Mouse (Mus musculus) kidney, postnatal 36 days (tissue): ENCODE measurements at regions not wholly inside any gene's neighbourhood (a gene's known extent, or its start where the extent isn't known, plus 50 kb on each side); places are given as distances from the start of the nearest gene placed in this dataset.
"Not testable (repeated sequence)": the region's sequence is repeated elsewhere in the genome, so short reads cannot be mapped to it uniquely, and the experiment has no call there.

Experiments
- DNase-seq, 2 experiments: peaks; one replicate each; pipeline ENCODE4 v3.0.0; 2021 to 2022; ENCODE audit warnings: mixed read lengths in 2 of 2

GRCm38 (mm10) chr13:101955806-101956418 lies 187.9 kb upstream of the Pik3r1 start:
- no peak for DNase-seq

- DNase-seq, result peak; percentile 51 to 66
Observed at GRCm38 (mm10) chr13:101957782-101958181, 189.8 kb upstream of the Pik3r1 start.

GRCm38 (mm10) chr13:101965537-101965936 lies 197.5 kb upstream of the Pik3r1 start:
- DNase-seq, result no peak

- DNase-seq, result no peak
Observed at GRCm38 (mm10) chr13:101966799-101967397, 198.9 kb upstream of the Pik3r1 start.

- no peak for DNase-seq
Observed at GRCm38 (mm10) chr13:101967466-101967865, 199.4 kb upstream of the Pik3r1 start.

- no peak for DNase-seq
Observed at GRCm38 (mm10) chr13:101976766-101977165, 208.7 kb upstream of the Pik3r1 start.

GRCm38 (mm10) chr13:101980171-101980835 lies 212.3 kb upstream of the Pik3r1 start:
- DNase-seq, result peak; percentile 14 to 32

GRCm38 (mm10) chr13:101988637-101989413 lies 220.8 kb upstream of the Pik3r1 start:
- no peak for DNase-seq

GRCm38 (mm10) chr13:101991729-101992128 lies 223.7 kb upstream of the Pik3r1 start:
- DNase-seq, result no peak

GRCm38 (mm10) chr13:101994779-101995178 lies 226.8 kb upstream of the Pik3r1 start:
- DNase-seq, result peak; percentile 18 to 50

GRCm38 (mm10) chr13:101995529-101995928 lies 227.5 kb upstream of the Pik3r1 start:
- no peak for DNase-seq

- DNase-seq, result no peak
Observed at GRCm38 (mm10) chr13:101996144-101996543, 228.1 kb upstream of the Pik3r1 start.

- DNase-seq, result no peak
Observed at GRCm38 (mm10) chr13:101997415-101997814, 229.4 kb upstream of the Pik3r1 start.

- DNase-seq, result no peak
Observed at GRCm38 (mm10) chr13:102006565-102006964, 238.5 kb upstream of the Pik3r1 start.

- DNase-seq, result peak in 1 of 2 experiments; percentile 16
Observed at GRCm38 (mm10) chr13:102011965-102012364, 243.9 kb upstream of the Pik3r1 start.

GRCm38 (mm10) chr13:102014514-102014913 lies 246.5 kb upstream of the Pik3r1 start:
- DNase-seq, result no peak

GRCm38 (mm10) chr13:102014958-102015357 lies 246.9 kb upstream of the Pik3r1 start:
- DNase-seq, result peak in 1 of 2 experiments; percentile 5

GRCm38 (mm10) chr13:102016518-102016917 lies 248.5 kb upstream of the Pik3r1 start:
- DNase-seq, result no peak

GRCm38 (mm10) chr13:102022273-102022672 lies 254.3 kb upstream of the Pik3r1 start:
- DNase-seq, result no peak

- DNase-seq, result no peak
Observed at GRCm38 (mm10) chr13:102022757-102023156, 254.7 kb upstream of the Pik3r1 start.

GRCm38 (mm10) chr13:102023624-102024023 lies 255.6 kb upstream of the Pik3r1 start:
- peak; percentile 39 to 67 for DNase-seq

- no peak for DNase-seq
Observed at GRCm38 (mm10) chr13:102025138-102025537, 257.1 kb upstream of the Pik3r1 start.

GRCm38 (mm10) chr13:102025547-102025946 lies 257.5 kb upstream of the Pik3r1 start:
- not testable (repeated sequence) for DNase-seq
